Mouse (Mus musculus): ENCODE measurements around the gene Snx30.

DNA sequence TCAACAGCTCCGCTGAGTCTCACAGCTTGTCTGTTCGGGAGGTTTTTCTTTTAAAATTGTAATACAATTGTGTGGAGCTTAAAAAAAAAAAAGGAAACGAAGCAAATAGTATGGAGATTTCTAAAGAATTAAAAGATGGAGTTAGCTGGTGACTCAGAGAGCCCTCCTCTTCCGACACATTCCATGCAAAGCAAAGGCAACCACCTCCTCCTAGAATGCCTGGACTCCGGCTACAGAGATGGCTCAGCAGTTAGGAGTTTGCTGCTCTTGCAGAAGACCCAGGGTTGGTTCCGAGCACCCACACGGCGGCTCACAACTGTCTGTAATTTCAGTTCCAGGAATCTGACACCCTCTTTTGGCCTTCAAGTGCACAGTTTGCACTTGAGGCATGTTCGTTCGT is 12.9 kb downstream of the Snx30 start:
- no peak for TF ChIP-seq CTCF (IDR thresholded peaks at IDR 0.05; ENCODE audit: borderline replicate concordance, control insufficient read depth, extremely low read depth, insufficient read depth, low read length, poor library complexity)
- no peak for TF ChIP-seq POLR2A (IDR thresholded peaks at IDR 0.05; ENCODE audit: control insufficient read depth, extremely low read depth, insufficient read depth, low read length, poor library complexity)
